Mouse (Mus musculus) liver, embryonic 14.5 days (tissue): Measurements from ENCODE around the gene Zfp202. TPM values are rescaled to one million over a fixed set of nuclear protein-coding genes. Genes with fewer than 3 reads are reported as not detected.
A peak's percentile ranks its signal among the peaks of the same experiment; 100 is the strongest.

Experiments used
- ATAC-seq: fragments of 200-750 bp; cut with Nextera tagmentation; 2 replicates; pipeline ENCODE4 v1.8.0; 2017; ENCODE audit warnings: moderate number of reproducible peaks, mild to moderate bottlenecking, moderate library complexity; ENCODE audit not compliant: insufficient read depth
- DNase-seq, 3 experiments: peaks; one replicate each; pipeline ENCODE4 v3.0.0-alpha.2; 2012 to 2013; ENCODE audit warnings: low read depth in 3 of 3, low spot score in 3 of 3
- H3K27ac ChIP-seq: fragments of 300-500 bp; sonication (generic); 2 replicates; pipeline ENCODE4 v1.5.1; 2014; ENCODE audit warnings: moderate library complexity, mild to moderate bottlenecking, control low read depth, inconsistent platforms
- H3K27me3 ChIP-seq: fragments of 300-500 bp; sonication (generic); 2 replicates; pipeline ENCODE4 v1.6.1; 2014; ENCODE audit warnings: mild to moderate bottlenecking, low read length, moderate library complexity; ENCODE audit not compliant: control insufficient read depth, insufficient read depth
- H3K36me3 ChIP-seq: fragments of 300-500 bp; sonication (generic); replicated peaks from 2 replicates; pipeline ENCODE4 v1.6.1; 2014; ENCODE audit warnings: low read depth; ENCODE audit not compliant: control insufficient read depth, insufficient read depth
- H3K4me1 ChIP-seq, 2 experiments: fragments of 200-500 bp in 1 of 2; fragments of 300-500 bp in 1 of 2; sonication (generic) in 1 of 2; replicated peaks; 2 replicates each; pipeline ENCODE4 v1.6.1; 2012 to 2014; ENCODE audit warnings: antibody characterized with exemption in 1 of 2, inconsistent platforms in 1 of 2, low read length in 1 of 2; ENCODE audit not compliant: control insufficient read depth in 2 of 2, insufficient read depth in 2 of 2
- H3K4me2 ChIP-seq: fragments of 300-500 bp; sonication (generic); 2 replicates; pipeline ENCODE4 v1.6.1; 2014; ENCODE audit warnings: low read depth, mild to moderate bottlenecking, control low read depth, moderate library complexity
- H3K4me3 ChIP-seq, 2 experiments: fragments of 200-500 bp in 1 of 2; fragments of 300-500 bp in 1 of 2; sonication (generic) in 1 of 2; 2 replicates each; pipeline ENCODE4 v1.5.1; 2012 to 2014; ENCODE audit warnings: low read depth in 2 of 2, low read length in 2 of 2, mild to moderate bottlenecking in 2 of 2, control low read depth in 1 of 2, inconsistent platforms in 1 of 2, moderate library complexity in 1 of 2; ENCODE audit not compliant: insufficient read depth in 1 of 2
- H3K9ac ChIP-seq: fragments of 300-500 bp; sonication (generic); replicated peaks from 2 replicates; pipeline ENCODE4 v1.6.1; 2014; ENCODE audit warnings: mild to moderate bottlenecking, control low read depth, moderate library complexity
- H3K9me3 ChIP-seq: fragments of 300-500 bp; sonication (generic); 2 replicates; pipeline ENCODE4 v1.6.1; 2016; ENCODE audit warnings: low read length, mixed read lengths; ENCODE audit not compliant: control insufficient read depth
- CTCF ChIP-seq: IDR thresholded peaks from 2 replicates; pipeline ENCODE4 v1.5.1; 2016; ENCODE audit warnings: antibody characterized with exemption, low read depth, control low read depth
- EP300 ChIP-seq: IDR thresholded peaks from 2 replicates; pipeline ENCODE4 v1.6.1; 2016; ENCODE audit warnings: antibody characterized with exemption, low read depth
- WGBS: fragments of 180-500 bp; shearing (Covaris S2); extraction: QIAGEN DNeasy Blood & Tissue Kit; methylation state at CpG from one replicate; pipeline ENCODE4 v1.1.7; 2014; ENCODE audit not compliant: insufficient replicate concordance; 5-methylcytosine and 5-hydroxymethylcytosine counted together
- polyA plus RNA-seq, 2 experiments: library from polyadenylated mRNA; depleted of rRNA in 1 of 2; stranded (reverse) in 1 of 2; unstranded in 1 of 2; fragments of >200 nt; fragmentation: Nextera tagmentation in 1 of 2; extraction: Ambion mirVana in 1 of 2; gene quantifications; 2 replicates each; pipeline versions ENCODE4 v1.2.1 to v1.2.3; 2012 to 2014

Gene Zfp202
- polyA plus RNA-seq, 2 experiments: 0.57 to 0.74 TPM

DNA sequence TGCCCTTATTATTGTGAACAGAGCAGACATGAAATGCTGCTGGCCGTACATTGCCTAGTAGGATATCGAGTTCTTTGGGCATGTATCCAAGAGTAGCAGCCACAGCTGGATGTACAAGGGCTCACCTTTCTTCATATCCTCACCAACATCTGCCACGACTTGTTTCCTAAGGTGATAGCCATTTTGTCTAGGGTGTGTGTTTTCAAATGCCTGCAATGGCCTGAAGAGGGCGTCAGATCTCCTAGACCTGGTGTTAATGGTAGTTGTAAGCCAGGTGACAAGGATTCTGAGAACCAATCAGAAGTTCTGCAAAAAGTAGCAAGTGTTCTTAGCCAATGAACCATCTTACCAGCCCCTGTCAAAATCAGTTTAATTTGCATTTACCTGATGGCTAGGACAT is 24.5 kb downstream of the Zfp202 start:
- DNase-seq (no peak), ATAC-seq (no peak)
- H3K4me1 ChIP-seq: no peaks in the 10 kb centered on the region
- H3K4me3 ChIP-seq: no peak overlapping the region
- no peak overlapping the region for H3K9ac ChIP-seq
- no peak overlapping the region for H3K27ac ChIP-seq
- H3K27me3 ChIP-seq: no peaks in the 10 kb centered on the region
- H3K4me2 ChIP-seq: no peak overlapping the region
- TF ChIP-seq EP300 (no peak), CTCF (no peak)
- WGBS: 48% methylated on average over 4 of the region's 4 CpGs
- H3K9me3 ChIP-seq: no peaks in the 10 kb centered on the region
- H3K36me3 ChIP-seq: no peaks in the 10 kb centered on the region

DNA sequence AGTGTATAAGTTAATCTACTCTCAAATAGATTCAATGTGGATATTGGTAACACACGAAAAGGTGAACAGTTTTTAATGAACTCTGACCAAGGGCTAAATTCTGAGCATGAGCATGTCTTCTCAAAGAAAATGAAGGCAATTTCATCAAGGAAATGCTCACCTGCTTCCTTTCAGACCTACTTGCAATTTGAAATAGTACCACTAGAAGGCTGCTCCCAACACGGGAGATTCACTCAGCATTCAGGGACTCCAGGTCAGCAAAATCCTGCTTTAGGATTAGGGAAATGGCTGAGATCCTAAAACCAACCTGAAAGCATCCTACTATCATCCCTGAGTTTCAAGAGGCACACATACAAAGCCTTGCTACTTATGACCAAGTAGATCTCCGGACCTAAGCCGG is 32.2 kb downstream of the Zfp202 start:
- 48% methylated on average over 4 of the region's 4 CpGs for WGBS
- no peak overlapping the region for H3K4me3 ChIP-seq
- no peak overlapping the region for H3K9ac ChIP-seq
- no peaks in the 10 kb centered on the region for H3K4me1 ChIP-seq
- no peak overlapping the region for H3K27ac ChIP-seq
- DNase-seq (no peak), ATAC-seq (no peak)
- H3K9me3 ChIP-seq: no peaks in the 10 kb centered on the region
- H3K36me3 ChIP-seq: no peaks in the 10 kb centered on the region
- H3K4me2 ChIP-seq: no peak overlapping the region
- TF ChIP-seq CTCF (no peak), EP300 (no peak)
- H3K27me3 ChIP-seq: no peaks in the 10 kb centered on the region

DNA sequence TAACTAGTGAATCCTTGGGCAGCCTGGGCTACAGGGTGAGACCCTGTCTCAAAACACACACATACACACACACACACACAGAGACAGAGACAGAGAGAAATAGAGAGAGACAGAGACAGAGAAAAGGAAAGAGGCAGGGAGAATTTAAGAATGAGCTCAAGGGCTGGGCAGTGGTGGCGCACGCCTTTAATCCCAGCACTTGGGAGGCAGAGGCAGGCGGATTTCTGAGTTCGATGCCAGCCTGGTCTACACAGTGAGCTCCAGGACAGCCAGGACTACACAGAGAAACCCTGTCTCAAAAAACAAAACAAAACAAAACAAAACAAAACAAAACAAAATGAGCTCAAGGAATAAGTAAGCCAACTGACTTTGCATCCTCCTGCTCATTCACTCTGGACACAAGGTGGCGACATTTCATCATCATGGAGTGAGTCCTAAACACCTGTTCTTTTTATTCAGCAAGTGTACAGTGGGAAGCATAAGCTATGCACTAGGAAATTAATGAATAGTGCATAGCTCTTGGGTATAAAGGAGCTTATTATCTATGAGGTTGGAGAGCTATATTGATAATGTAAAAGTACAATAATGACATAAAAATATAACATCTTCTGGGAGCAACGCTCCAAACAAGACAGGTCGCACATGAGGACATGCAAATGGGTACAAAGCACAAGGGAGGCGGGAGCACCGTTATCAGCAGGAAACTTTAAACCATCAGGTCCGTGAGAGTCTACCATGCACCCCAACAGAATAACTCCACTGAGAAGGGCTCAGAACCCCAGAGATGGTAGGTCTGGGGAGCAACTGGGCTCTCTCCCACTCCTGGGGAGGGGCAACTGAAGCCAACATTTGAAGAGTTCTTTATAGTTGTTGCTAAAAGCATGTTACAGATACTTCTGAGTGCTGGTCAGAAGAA is 36.0 kb downstream of the Zfp202 start:
- H3K4me3 ChIP-seq: no peak overlapping the region
- no peaks in the 10 kb centered on the region for H3K9me3 ChIP-seq
- TF ChIP-seq EP300 (no peak), CTCF (peak; percentile 62)
- H3K36me3 ChIP-seq: no peaks in the 10 kb centered on the region
- 45% methylated on average over 10 of the region's 10 CpGs for WGBS
- H3K4me1 ChIP-seq: no peaks in the 10 kb centered on the region
- H3K27ac ChIP-seq: no peak overlapping the region
- no peak overlapping the region for H3K4me2 ChIP-seq
- no peak overlapping the region for H3K9ac ChIP-seq
- H3K27me3 ChIP-seq: no peaks in the 10 kb centered on the region
- ATAC-seq (no peak), DNase-seq (peak; percentile 9 to 16 (median 13))

DNA sequence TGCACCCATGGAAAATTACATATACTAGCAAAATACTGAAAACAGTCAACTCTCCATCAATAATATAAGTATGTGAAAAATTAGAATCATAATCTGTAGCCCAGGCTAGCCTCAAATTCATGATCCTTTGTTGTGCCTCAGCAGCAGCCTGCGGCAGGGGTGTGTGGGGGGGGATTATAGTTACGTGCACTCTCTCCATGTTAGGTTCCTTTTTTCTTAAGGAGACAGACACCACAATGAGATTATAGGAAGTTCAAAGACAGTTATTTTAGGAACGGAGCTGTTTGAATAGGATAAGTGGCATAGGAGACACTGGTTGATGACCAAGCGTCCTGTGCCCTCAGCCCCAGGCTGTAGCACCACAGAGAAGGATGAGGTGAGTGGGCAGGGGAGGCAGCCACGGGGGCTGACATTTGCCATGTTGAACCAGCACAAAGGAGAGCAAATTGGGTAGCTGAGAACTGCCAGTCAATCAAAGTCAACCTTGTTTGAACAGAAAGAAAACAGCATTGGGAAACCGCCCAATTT is 36.8 kb downstream of the Zfp202 start:
- Histone ChIP-seq H3K9ac (no peak overlapping the region), H3K4me1 (no peaks in the 10 kb centered on the region), H3K27ac (no peak overlapping the region), H3K4me2 (no peak overlapping the region), H3K4me3 (no peak overlapping the region), H3K9me3 (no peaks in the 10 kb centered on the region), H3K36me3 (no peaks in the 10 kb centered on the region), H3K27me3 (no peaks in the 10 kb centered on the region)
- TF ChIP-seq EP300: no peak
- no peak for TF ChIP-seq CTCF
- DNase-seq (no peak), ATAC-seq (no peak)
- WGBS: 22% methylated on average over 6 of the region's 6 CpGs

DNA sequence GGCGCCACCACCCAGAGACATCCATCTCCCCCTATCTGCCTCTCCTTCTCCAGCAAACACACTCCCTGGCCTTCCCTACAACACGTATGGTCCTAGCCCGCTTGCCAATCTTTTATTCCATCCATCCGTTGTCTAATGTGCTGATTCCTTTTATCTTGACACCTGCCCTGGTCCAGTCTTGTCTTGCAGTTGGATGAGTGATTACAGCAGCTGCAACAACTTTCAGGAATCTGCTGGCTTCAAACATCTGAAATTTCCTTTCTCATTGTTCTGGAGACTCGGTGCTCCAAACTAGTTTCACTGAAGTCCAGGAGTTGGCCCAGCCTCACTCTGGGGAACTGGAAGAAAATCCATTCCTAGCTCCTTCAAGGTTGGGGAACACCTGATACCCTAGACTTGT is 37.4 kb downstream of the Zfp202 start:
- ATAC-seq (no peak), DNase-seq (no peak)
- Histone ChIP-seq H3K9me3 (no peaks in the 10 kb centered on the region), H3K4me1 (no peaks in the 10 kb centered on the region), H3K27ac (no peak overlapping the region), H3K36me3 (no peaks in the 10 kb centered on the region), H3K4me2 (no peak overlapping the region), H3K27me3 (no peaks in the 10 kb centered on the region), H3K9ac (no peak overlapping the region), H3K4me3 (no peak overlapping the region)
- TF ChIP-seq EP300 (no peak), CTCF (no peak)
- 49% methylated on average over 5 of the region's 5 CpGs for WGBS
